Mouse (Mus musculus): ENCODE results near the gene Bms1.

DNA sequence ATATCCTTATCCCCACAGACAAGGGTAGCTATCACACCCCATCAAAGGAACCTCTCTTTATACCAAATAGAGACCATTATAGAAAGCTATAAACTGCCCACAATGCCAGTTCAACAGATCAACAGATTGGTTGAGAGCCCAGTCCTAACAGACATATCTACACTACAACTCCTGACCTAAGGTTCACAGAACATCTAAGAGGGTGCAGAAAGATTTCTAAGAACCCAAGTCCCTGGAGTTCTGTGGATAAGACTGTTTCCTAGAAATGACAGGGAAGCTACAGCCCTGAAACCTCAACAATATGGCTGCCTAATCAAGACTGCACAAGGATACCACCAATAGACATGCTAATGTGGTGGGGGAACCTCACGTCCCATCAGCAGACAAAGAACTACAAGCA, 8.8 kb downstream of the Bms1 start:
- TF ChIP-seq CTCF (IDR thresholded peaks at IDR 0.05; ENCODE audit: borderline replicate concordance, insufficient read depth, low read length) (no peak), POLR2A (IDR thresholded peaks at IDR 0.05; ENCODE audit: low read depth, low read length) (no peak)

All from embryonic fibroblast, embryonic 13.5 days (primary cell).